Mouse (Mus musculus): ENCODE results near the gene 4930415O20Rik.
A peak's percentile ranks its signal among the peaks of the same experiment; 100 is the strongest.

The 4930415O20Rik gene

GRCm38 (mm10) chr15:98570873-98571538 is at the start of gene 4930415O20Rik, which contains the start of gene Ccnt1:
Gene 4930415O20Rik (plus strand): TSS chr15:98571004.
Gene Ccnt1 (minus strand): TSS chr15:98570923.
- no peak for DNase-seq (ENCODE audit: low spot score in 2 of 2)

GRCm38 (mm10) chr15:98521245-98521644 is 49.6 kb upstream of the 4930415O20Rik start:
- no peak for DNase-seq (ENCODE audit: low spot score in 2 of 2)

- no peak for DNase-seq (ENCODE audit: low spot score in 2 of 2)
Measured at GRCm38 (mm10) chr15:98526057-98526456, 44.7 kb upstream of the 4930415O20Rik start.

GRCm38 (mm10) chr15:98527056-98527771 is 43.6 kb upstream of the 4930415O20Rik start:
- no peak for DNase-seq (ENCODE audit: low spot score in 2 of 2)

- DNase-seq (ENCODE audit: low spot score in 2 of 2) = no peak
Measured at GRCm38 (mm10) chr15:98528066-98528563, 42.7 kb upstream of the 4930415O20Rik start.

GRCm38 (mm10) chr15:98532281-98532680 is 38.5 kb upstream of the 4930415O20Rik start:
- no peak for DNase-seq (ENCODE audit: low spot score in 2 of 2)

GRCm38 (mm10) chr15:98533035-98533531 is 37.7 kb upstream of the 4930415O20Rik start:
- no peak for DNase-seq (ENCODE audit: low spot score in 2 of 2)

- DNase-seq (ENCODE audit: low spot score in 2 of 2) = peak; percentile 93 to 97
Measured at GRCm38 (mm10) chr15:98533881-98534627, 36.8 kb upstream of the 4930415O20Rik start, which contains the start of gene Kansl2. Gene Kansl2 (minus strand): TSS chr15:98534264.

GRCm38 (mm10) chr15:98535921-98536320 is 34.9 kb upstream of the 4930415O20Rik start:
- no peak for DNase-seq (ENCODE audit: low spot score in 2 of 2)

GRCm38 (mm10) chr15:98536828-98537510 is 33.8 kb upstream of the 4930415O20Rik start:
- no peak for DNase-seq (ENCODE audit: low spot score in 2 of 2)

GRCm38 (mm10) chr15:98537923-98538322 is 32.9 kb upstream of the 4930415O20Rik start:
- DNase-seq (ENCODE audit: low spot score in 2 of 2) = no peak

- no peak for DNase-seq (ENCODE audit: low spot score in 2 of 2)
Measured at GRCm38 (mm10) chr15:98541064-98541463, 29.7 kb upstream of the 4930415O20Rik start.

GRCm38 (mm10) chr15:98543341-98543740 is 27.5 kb upstream of the 4930415O20Rik start:
- DNase-seq (ENCODE audit: low spot score in 2 of 2) = no peak

GRCm38 (mm10) chr15:98545151-98545550 is 25.7 kb upstream of the 4930415O20Rik start:
- no peak for DNase-seq (ENCODE audit: low spot score in 2 of 2)

- DNase-seq (ENCODE audit: low spot score in 2 of 2) = no peak
Measured at GRCm38 (mm10) chr15:98546843-98547242, 24.0 kb upstream of the 4930415O20Rik start.

- DNase-seq (ENCODE audit: low spot score in 2 of 2) = no peak
Measured at GRCm38 (mm10) chr15:98552758-98553157, 18.0 kb upstream of the 4930415O20Rik start.

GRCm38 (mm10) chr15:98555881-98556280 is 14.9 kb upstream of the 4930415O20Rik start:
- DNase-seq (ENCODE audit: low spot score in 2 of 2) = no peak

- no peak for DNase-seq (ENCODE audit: low spot score in 2 of 2)
Measured at GRCm38 (mm10) chr15:98557186-98557585, 13.6 kb upstream of the 4930415O20Rik start.

- no peak for DNase-seq (ENCODE audit: low spot score in 2 of 2)
Measured at GRCm38 (mm10) chr15:98566973-98567277, 3.9 kb upstream of the 4930415O20Rik start.

GRCm38 (mm10) chr15:98567278-98568134 is 3.3 kb upstream of the 4930415O20Rik start:
- peak; percentile 100 for DNase-seq (ENCODE audit: low spot score in 2 of 2)

Data from frontal cortex, postnatal 25 days (tissue).